Mouse (Mus musculus): ENCODE data around the gene Cadps.

The Cadps gene

DNA sequence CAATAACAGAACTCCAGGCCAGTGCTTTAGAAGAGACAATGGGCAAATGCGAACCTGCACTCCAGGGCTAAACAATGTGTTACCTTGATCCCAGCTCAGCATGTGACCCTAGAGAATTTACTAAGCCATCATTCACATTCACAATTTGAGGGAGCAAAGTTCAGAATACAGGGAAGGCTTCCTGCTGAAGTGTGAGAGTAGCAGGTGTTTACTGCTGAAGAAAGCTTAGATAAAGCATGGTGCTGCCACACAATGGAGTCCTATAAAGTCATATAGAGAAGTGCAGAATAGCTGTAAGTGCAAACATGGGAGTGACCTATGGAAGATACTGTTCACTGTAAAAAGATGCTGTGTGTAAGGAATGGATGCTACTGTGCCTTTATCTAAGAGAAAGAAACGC, 91.9 kb downstream of the Cadps start:
- DNase-seq (ENCODE audit: low read depth, low spot score), result no peak

GRCm38 (mm10) chr14:12722452-12723194, 100.3 kb downstream of the Cadps start:
- no peak for DNase-seq (ENCODE audit: low read depth, low spot score)

DNA sequence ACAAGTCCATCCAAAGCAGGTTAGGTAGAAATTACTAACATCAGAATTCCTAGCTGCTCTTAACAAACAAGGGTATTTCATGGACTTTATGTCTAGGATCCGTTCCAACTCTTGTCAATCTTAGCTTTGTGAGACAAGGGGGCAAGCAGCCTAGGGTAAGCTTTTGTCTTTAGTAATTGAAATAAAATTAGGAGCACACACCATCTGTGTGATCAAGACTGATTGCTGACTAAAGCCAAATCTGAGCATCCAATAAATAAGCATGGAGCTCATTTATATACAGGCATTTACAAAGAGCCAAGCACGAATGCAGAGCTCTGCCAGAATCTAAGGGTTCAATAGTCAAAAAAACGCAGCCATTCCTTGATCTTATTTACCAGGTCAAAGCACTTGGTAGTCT, 104.1 kb downstream of the Cadps start:
- no peak for DNase-seq (ENCODE audit: low read depth, low spot score)

- no peak for DNase-seq (ENCODE audit: low read depth, low spot score)
Measured at GRCm38 (mm10) chr14:12715906-12716659, 106.8 kb downstream of the Cadps start.

GRCm38 (mm10) chr14:12707395-12707794, 115.5 kb downstream of the Cadps start:
- DNase-seq (ENCODE audit: low read depth, low spot score), result no peak

DNA sequence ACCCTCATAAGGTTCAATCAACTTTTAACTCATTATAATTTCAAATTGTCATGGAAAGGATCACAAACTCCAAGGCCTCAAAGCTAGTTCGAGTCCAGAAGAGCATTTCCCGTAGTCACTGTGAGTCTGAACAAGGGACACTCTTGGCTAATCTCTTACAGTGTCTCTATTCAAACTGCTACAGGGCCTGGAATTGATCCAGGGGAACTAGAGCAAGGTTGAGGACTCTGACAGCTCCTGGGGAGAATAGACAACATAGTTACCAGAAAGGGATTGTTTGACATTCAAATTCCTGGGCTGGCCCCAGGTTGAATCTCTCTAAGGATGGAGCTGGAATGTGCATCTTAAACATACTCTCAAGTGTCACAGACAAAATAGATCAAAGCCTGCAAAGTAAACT, 118.4 kb downstream of the Cadps start:
- DNase-seq (ENCODE audit: low read depth, low spot score), result no peak

- peak; percentile 27 for DNase-seq (ENCODE audit: low read depth, low spot score)
Measured at GRCm38 (mm10) chr14:12690201-12690600, 132.7 kb downstream of the Cadps start.

DNA sequence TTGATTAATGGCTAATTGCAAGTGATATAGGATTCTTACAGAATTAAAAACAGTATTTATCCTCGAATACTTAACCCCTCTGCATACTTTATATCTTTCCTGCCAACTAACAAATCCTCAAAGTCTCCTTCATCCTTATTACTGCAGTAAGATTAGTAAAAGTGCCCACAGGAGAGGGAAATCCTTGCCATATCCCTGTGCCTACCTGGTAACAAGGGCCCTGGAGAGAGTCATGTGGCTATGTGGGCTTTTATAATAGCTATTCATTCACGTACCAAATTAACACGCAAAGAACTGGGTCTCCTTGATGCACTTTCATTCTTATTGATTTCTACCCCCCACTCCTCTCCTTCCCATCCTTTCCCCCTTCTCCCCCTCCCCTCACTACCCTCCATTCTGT, 137.9 kb downstream of the Cadps start:
- no peak for DNase-seq (ENCODE audit: low read depth, low spot score)

DNA sequence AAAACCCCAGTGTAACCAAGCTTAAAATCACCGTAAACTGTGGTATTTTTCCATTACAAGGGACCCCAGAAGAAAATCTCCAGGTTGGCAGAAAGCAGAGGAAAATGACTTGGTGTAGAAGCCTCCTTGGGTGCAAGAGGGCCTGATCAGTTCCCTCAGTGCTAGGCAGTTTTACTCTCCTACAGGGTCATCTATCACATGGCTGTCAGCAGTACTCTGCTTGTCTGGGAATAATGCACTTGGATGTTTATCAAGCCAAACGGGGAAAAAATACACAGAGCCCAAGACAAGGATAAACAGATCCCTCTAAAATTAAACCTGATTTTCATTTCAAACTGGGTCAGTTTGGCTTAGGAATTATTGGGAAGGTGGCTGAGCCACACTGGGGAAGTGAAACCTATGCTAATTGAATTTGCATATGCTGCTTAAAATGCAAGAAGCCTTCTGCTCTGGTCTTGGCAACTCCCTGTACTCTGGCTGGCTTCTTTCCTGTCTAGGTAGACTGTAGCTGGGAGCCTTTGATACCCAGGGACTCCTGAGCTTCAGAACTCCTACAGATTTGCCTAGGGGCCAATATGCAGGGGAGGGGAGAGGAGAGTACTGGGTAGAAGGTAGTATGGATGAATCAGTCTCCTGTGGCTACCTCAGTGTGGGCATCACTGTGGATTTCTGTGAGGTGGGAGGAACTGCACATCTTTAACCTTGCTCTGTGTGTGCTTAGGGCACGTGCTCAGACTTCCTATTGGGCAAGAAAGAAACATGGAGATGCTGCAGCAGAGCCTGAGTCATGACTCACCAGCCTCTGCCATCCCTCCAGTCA, 141.8 kb downstream of the Cadps start:
- DNase-seq (ENCODE audit: low read depth, low spot score), result no peak

- no peak for DNase-seq (ENCODE audit: low read depth, low spot score)
Measured at GRCm38 (mm10) chr14:12661430-12661829, 161.4 kb downstream of the Cadps start.

- DNase-seq (ENCODE audit: low read depth, low spot score), result no peak
Measured at GRCm38 (mm10) chr14:12657351-12657750, 165.5 kb downstream of the Cadps start.

- DNase-seq (ENCODE audit: low read depth, low spot score), result no peak
Measured at GRCm38 (mm10) chr14:12642868-12643512, 179.9 kb downstream of the Cadps start.

DNA sequence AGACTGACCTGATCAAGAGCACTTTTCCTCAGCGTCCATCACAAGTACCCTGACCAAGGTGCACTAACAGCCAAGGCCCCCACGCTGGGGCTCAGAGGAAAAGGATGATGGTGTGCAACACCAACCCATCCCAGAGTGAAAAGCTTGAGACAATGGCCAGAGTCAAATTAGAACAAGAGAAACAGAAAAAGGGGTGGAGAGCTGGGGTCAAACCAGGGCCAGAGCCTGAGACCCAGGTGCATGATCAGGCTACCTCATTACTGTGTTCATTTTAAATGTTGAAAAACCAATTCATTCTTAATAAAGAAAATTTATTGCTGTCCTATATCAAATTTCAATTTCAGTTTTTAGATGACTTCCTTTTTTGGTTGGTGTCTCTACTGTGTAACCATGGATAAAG, 184.1 kb downstream of the Cadps start:
- no peak for DNase-seq (ENCODE audit: low read depth, low spot score)

- no peak for DNase-seq (ENCODE audit: low read depth, low spot score)
Measured at GRCm38 (mm10) chr14:12637121-12637754, 185.6 kb downstream of the Cadps start.

GRCm38 (mm10) chr14:12624256-12625130, 198.4 kb downstream of the Cadps start:
- peak; percentile 27 for DNase-seq (ENCODE audit: low read depth, low spot score)

GRCm38 (mm10) chr14:12607025-12607424, 215.9 kb downstream of the Cadps start:
- no peak for DNase-seq (ENCODE audit: low read depth, low spot score)

DNA sequence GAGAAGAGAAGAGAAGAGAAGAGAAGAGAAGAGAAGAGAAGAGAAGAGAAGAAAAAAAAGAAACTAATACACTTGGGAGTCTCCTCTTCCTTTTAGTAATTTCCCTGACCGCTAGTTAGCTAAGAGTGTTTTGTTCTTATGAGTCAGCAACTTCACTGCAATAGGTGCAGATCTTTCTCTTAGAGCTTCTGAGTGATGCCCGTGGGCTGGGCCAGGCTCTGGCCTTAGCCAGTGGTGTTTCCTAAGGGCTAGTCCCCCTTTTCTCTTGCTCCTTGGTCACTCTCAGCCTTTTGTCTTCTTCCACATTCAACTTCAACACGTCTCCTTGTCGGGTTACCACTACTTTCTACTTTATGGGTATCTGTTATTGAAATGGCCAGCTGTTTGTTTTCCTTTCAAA, 216.7 kb downstream of the Cadps start:
- DNase-seq (ENCODE audit: low read depth, low spot score), result no peak

DNA sequence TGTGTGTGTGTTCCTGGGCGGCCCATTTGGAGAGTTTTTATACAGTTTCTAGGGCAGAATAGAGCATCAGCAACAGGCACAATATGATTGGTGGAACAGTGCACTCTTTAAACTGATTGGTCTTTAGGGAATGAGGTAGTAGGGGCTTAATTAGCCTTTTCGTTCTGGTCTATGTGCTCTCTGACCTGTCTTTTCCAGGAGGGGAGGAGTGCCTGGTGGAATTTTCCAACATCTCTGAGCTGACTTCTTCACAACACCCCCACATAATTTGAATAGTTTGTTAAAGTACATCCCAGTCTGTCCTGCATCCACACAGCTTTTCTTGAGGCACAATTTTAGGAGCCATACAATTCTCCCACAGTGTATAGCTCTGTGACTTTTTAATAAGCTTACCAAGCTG, 220.8 kb downstream of the Cadps start:
- DNase-seq (ENCODE audit: low read depth, low spot score), result no peak

- no peak for DNase-seq (ENCODE audit: low read depth, low spot score)
Measured at GRCm38 (mm10) chr14:12595326-12595725, 227.6 kb downstream of the Cadps start.

DNA sequence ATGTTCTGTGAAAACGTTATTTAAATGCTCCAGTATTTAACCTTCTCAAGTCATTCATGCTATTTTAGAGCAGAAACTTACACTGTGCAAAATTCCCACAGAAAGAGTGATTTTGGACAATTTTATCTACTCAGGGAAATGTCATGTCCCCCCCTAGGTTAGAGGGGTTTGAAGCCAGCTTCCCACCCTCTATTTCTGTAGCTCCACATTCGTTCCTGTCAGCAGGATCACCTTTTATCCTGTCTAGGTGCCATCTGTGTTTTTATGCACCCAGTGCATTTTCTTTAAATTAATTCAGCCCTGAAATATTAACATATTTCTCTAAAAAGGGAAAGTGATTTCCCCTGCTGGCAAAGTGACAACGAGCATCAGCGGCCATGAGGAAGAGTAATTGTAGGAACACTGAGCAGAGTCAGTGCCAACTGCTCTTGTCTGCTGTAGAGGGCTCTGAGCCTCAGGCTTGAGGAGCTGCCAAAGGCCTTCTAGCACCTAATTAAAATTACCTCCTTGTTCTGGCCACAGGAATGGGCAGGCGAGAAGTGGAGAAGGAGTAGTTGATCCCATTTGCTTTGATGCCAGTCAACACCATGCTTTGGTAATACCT, 230.3 kb downstream of the Cadps start:
- DNase-seq (ENCODE audit: low read depth, low spot score), result no peak

Data from ZHBTc4 (cell line).